Mouse (Mus musculus) midbrain, embryonic 10.5 days (tissue): ENCODE results near the gene Itga11. TPM values are rescaled to one million over a fixed set of nuclear protein-coding genes. Genes with fewer than 3 reads are reported as not detected.
"Not testable (repeated sequence)": the region's sequence is repeated elsewhere in the genome, so short reads cannot be mapped to it uniquely, and the experiment has no call there.

Experiments
- DNase-seq: peaks from one replicate; pipeline ENCODE4 v3.0.0-alpha.2; 2017; ENCODE audit warnings: low spot score
- H3K27ac ChIP-seq: fragments of 300-500 bp; sonication (generic); replicated peaks from 2 replicates; pipeline ENCODE4 v1.5.1; 2016; ENCODE audit warnings: mild to moderate bottlenecking
- H3K27me3 ChIP-seq: fragments of 300-500 bp; sonication (generic); 2 replicates; pipeline ENCODE4 v1.6.1; 2016; ENCODE audit warnings: low read depth, mild to moderate bottlenecking; ENCODE audit not compliant: poor library complexity, severe bottlenecking
- H3K36me3 ChIP-seq: fragments of 300-500 bp; sonication (generic); 2 replicates; pipeline ENCODE4 v1.6.1; 2016; ENCODE audit warnings: mild to moderate bottlenecking, moderate library complexity
- H3K4me1 ChIP-seq: fragments of 300-500 bp; sonication (generic); 2 replicates; pipeline ENCODE4 v1.6.1; 2016
- H3K4me3 ChIP-seq: fragments of 300-500 bp; sonication (generic); 2 replicates; pipeline ENCODE4 v1.5.1; 2016; ENCODE audit warnings: mild to moderate bottlenecking, moderate library complexity
- H3K9me3 ChIP-seq: fragments of 300-500 bp; sonication (generic); replicated peaks from 2 replicates; pipeline ENCODE4 v1.6.1; 2016; ENCODE audit warnings: mild to moderate bottlenecking
- WGBS: fragments of 180-500 bp; shearing (Covaris S2); methylation state at CpG from one replicate; pipeline ENCODE4 v1.1.7; 2016; 5-methylcytosine and 5-hydroxymethylcytosine counted together
- polyA plus RNA-seq: library from polyadenylated mRNA; unstranded; fragments of >200 nt; fragmentation: Nextera tagmentation; extraction: Ambion mirVana; gene quantifications from 2 replicates; pipeline ENCODE4 v1.2.1, GENCODE M21; 2016

Itga11 gene
- polyA plus RNA-seq, 1 experiment from 2014 or later: 2.3 TPM

- Histone ChIP-seq H3K27me3 (no peaks in the 10 kb centered on the region), H3K27ac (no peak overlapping the region), H3K4me3 (no peak overlapping the region), H3K4me1 (peaks cover 27% of the 10 kb centered on the region), H3K9me3 (no peaks in the 10 kb centered on the region), H3K36me3 (no peaks in the 10 kb centered on the region)
- DNase-seq: no peak
- 93% methylated on average over 9 of the region's 9 CpGs for WGBS
Measured at GRCm38 (mm10) chr9:62778721-62779120, 101.1 kb downstream of the Itga11 start.

- H3K27me3 ChIP-seq: no peaks in the 10 kb centered on the region
- WGBS: 50% methylated on average over 3 of the region's 3 CpGs
- no peaks in the 10 kb centered on the region for H3K36me3 ChIP-seq
- H3K4me1 ChIP-seq: peaks cover 31% of the 10 kb centered on the region
- H3K4me3 ChIP-seq: no peak overlapping the region
- no peaks in the 10 kb centered on the region for H3K9me3 ChIP-seq
- peak overlapping the region; percentile 58 for H3K27ac ChIP-seq
- no peak for DNase-seq
Measured at GRCm38 (mm10) chr9:62781965-62782364, 104.3 kb downstream of the Itga11 start.

GRCm38 (mm10) chr9:62782976-62783781 lies 105.6 kb downstream of the Itga11 start:
- DNase-seq: peak; percentile 72
- Histone ChIP-seq H3K4me1 (peaks cover 28% of the 10 kb centered on the region), H3K9me3 (no peaks in the 10 kb centered on the region), H3K36me3 (no peaks in the 10 kb centered on the region), H3K27me3 (no peaks in the 10 kb centered on the region), H3K4me3 (peak overlapping the region; percentile 32), H3K27ac (peak overlapping the region; percentile 58)
- 34% methylated on average over 16 of the region's 16 CpGs for WGBS

- H3K9me3 ChIP-seq: no peaks in the 10 kb centered on the region
- WGBS: 97% methylated on average over 2 of the region's 2 CpGs
- H3K27ac ChIP-seq: peak overlapping the region; percentile 58
- no peaks in the 10 kb centered on the region for H3K36me3 ChIP-seq
- peaks cover 28% of the 10 kb centered on the region for H3K4me1 ChIP-seq
- H3K27me3 ChIP-seq: no peaks in the 10 kb centered on the region
- DNase-seq: no peak
- H3K4me3 ChIP-seq: no peak overlapping the region
Measured at GRCm38 (mm10) chr9:62784233-62784632, 106.6 kb downstream of the Itga11 start.

GRCm38 (mm10) chr9:62786721-62787120 lies 109.1 kb downstream of the Itga11 start:
- H3K36me3 ChIP-seq: peaks cover 7% of the 10 kb centered on the region; the same call in 1 of the 2 replicates
- no peak overlapping the region for H3K4me3 ChIP-seq
- WGBS: 76% methylated on average over 5 of the region's 5 CpGs
- DNase-seq: no peak
- no peaks in the 10 kb centered on the region for H3K27me3 ChIP-seq
- no peaks in the 10 kb centered on the region for H3K9me3 ChIP-seq
- no peak overlapping the region for H3K27ac ChIP-seq
- H3K4me1 ChIP-seq: peaks cover 24% of the 10 kb centered on the region

- H3K9me3 ChIP-seq: no peaks in the 10 kb centered on the region
- DNase-seq: no peak
- no peaks in the 10 kb centered on the region for H3K27me3 ChIP-seq
- H3K4me3 ChIP-seq: no peak overlapping the region
- H3K4me1 ChIP-seq: no peaks in the 10 kb centered on the region
- H3K36me3 ChIP-seq: peaks cover 35% of the 10 kb centered on the region
- WGBS: 89% methylated on average over 12 of the region's 12 CpGs
- no peak overlapping the region for H3K27ac ChIP-seq
Measured at GRCm38 (mm10) chr9:62789856-62790255, 112.2 kb downstream of the Itga11 start.

- 93% methylated on average over 2 of the region's 2 CpGs for WGBS
Measured at GRCm38 (mm10) chr9:62799218-62799617, 121.6 kb downstream of the Itga11 start.

GRCm38 (mm10) chr9:62810095-62810494 lies 132.5 kb downstream of the Itga11 start:
- DNase-seq: no peak
- Histone ChIP-seq H3K27ac (peak overlapping the region; percentile 99), H3K36me3 (no peaks in the 10 kb centered on the region)

More at GRCm38 (mm10) chr9:62799218-62799617, 121.6 kb downstream of the Itga11 start:
- not testable (repeated sequence) for H3K4me3 ChIP-seq, DNase-seq, H3K4me1 ChIP-seq, H3K9me3 ChIP-seq, H3K27me3 ChIP-seq, H3K27ac ChIP-seq
- H3K36me3 ChIP-seq: peaks cover 78% of the 10 kb centered on the region

GRCm38 (mm10) chr9:62810543-62811515 lies 133.2 kb downstream of the Itga11 start:
- H3K36me3 ChIP-seq: no peaks in the 10 kb centered on the region
- no peaks in the 10 kb centered on the region for H3K9me3 ChIP-seq
- DNase-seq: peak; percentile 81
- H3K27ac ChIP-seq: peak overlapping the region; percentile 99
- H3K4me3 ChIP-seq: peak overlapping the region; percentile 92
- WGBS: under 1% methylated on average over 58 of the region's 58 CpGs
- H3K4me1 ChIP-seq: peaks cover 44% of the 10 kb centered on the region
- no peaks in the 10 kb centered on the region for H3K27me3 ChIP-seq

More at GRCm38 (mm10) chr9:62810095-62810494, 132.5 kb downstream of the Itga11 start:
- Histone ChIP-seq H3K9me3 (no peaks in the 10 kb centered on the region), H3K4me3 (peak overlapping the region; percentile 92), H3K4me1 (peaks cover 44% of the 10 kb centered on the region), H3K27me3 (no peaks in the 10 kb centered on the region)
- WGBS: 28% methylated on average over 8 of the region's 8 CpGs

GRCm38 (mm10) chr9:62811516-62812121 lies 134.0 kb downstream of the Itga11 start, which contains the start of gene Fem1b:
Fem1b (minus strand) TSS chr9:62811934.
- Histone ChIP-seq H3K27me3 (no peaks in the 10 kb centered on the region), H3K4me3 (peak within 1 kb of the TSS; percentile 92), H3K27ac (peak within 1 kb of the TSS; percentile 99), H3K36me3 (no peaks in the 10 kb centered on the region), H3K9me3 (no peaks in the 10 kb centered on the region), H3K4me1 (peaks cover 44% of the 10 kb centered on the region)
- DNase-seq: peak; percentile 91
- under 1% methylated on average over 68 of the region's 68 CpGs for WGBS

GRCm38 (mm10) chr9:62812216-62813049 lies 134.8 kb downstream of the Itga11 start:
- peak; percentile 27 for DNase-seq
- peaks cover 44% of the 10 kb centered on the region for H3K4me1 ChIP-seq
- no peaks in the 10 kb centered on the region for H3K9me3 ChIP-seq
- H3K27me3 ChIP-seq: no peaks in the 10 kb centered on the region
- 12% methylated on average over 14 of the region's 14 CpGs for WGBS
- H3K36me3 ChIP-seq: no peaks in the 10 kb centered on the region
- H3K4me3 ChIP-seq: peak overlapping the region; percentile 92
- H3K27ac ChIP-seq: peak overlapping the region; percentile 99
